Mouse (Mus musculus) adrenal gland, postnatal 10 days (tissue): ENCODE measurements at regions not wholly inside any gene's neighbourhood (a gene's known extent, or its start where the extent isn't known, plus 50 kb on each side); places are given as distances from the start of the nearest gene placed in this dataset.

Source experiments
- DNase-seq: peaks from one replicate; pipeline ENCODE4 v3.0.0; 2021; ENCODE audit warnings: mixed read lengths

GRCm38 (mm10) chr5:116900846-116901245 is 215.1 kb downstream of the Suds3 start:
- peak; percentile 3 for DNase-seq

GRCm38 (mm10) chr5:116897391-116897790 is 218.5 kb downstream of the Suds3 start:
- no peak for DNase-seq

GRCm38 (mm10) chr5:116895036-116895783 is 220.7 kb downstream of the Suds3 start:
- DNase-seq: no peak

GRCm38 (mm10) chr5:116894575-116894974 is 221.3 kb downstream of the Suds3 start:
- DNase-seq: peak; percentile 13

- no peak for DNase-seq
Measured at GRCm38 (mm10) chr5:116892877-116893276, 223.0 kb downstream of the Suds3 start.

- DNase-seq: no peak
Measured at GRCm38 (mm10) chr5:116889224-116889623, 226.7 kb downstream of the Suds3 start.

- DNase-seq: peak; percentile 62
Measured at GRCm38 (mm10) chr5:116886181-116887136, 229.5 kb downstream of the Suds3 start.

GRCm38 (mm10) chr5:116879761-116880160 is 236.2 kb downstream of the Suds3 start:
- DNase-seq: no peak

- DNase-seq: no peak
Measured at GRCm38 (mm10) chr5:116874941-116875340, 241.0 kb downstream of the Suds3 start.

- peak; percentile 7 for DNase-seq
Measured at GRCm38 (mm10) chr5:116868115-116868514, 247.8 kb downstream of the Suds3 start.

GRCm38 (mm10) chr5:116864275-116864674 is 251.6 kb downstream of the Suds3 start:
- no peak for DNase-seq

- DNase-seq: no peak
Measured at GRCm38 (mm10) chr5:116852691-116853090, 261.1 kb upstream of the Srrm4 start.

- DNase-seq: no peak
Measured at GRCm38 (mm10) chr5:116831874-116832273, 240.3 kb upstream of the Srrm4 start.

- DNase-seq: peak; percentile 46
Measured at GRCm38 (mm10) chr5:116829771-116830170, 238.2 kb upstream of the Srrm4 start.

GRCm38 (mm10) chr5:116823260-116823659 is 231.6 kb upstream of the Srrm4 start:
- DNase-seq: no peak

- no peak for DNase-seq
Measured at GRCm38 (mm10) chr5:116822141-116822540, 230.5 kb upstream of the Srrm4 start.

GRCm38 (mm10) chr5:116809799-116810198 is 218.2 kb upstream of the Srrm4 start:
- DNase-seq: no peak

- DNase-seq: no peak
Measured at GRCm38 (mm10) chr5:116809001-116809759, 217.6 kb upstream of the Srrm4 start.

GRCm38 (mm10) chr5:116797460-116797859 is 205.8 kb upstream of the Srrm4 start:
- no peak for DNase-seq

- no peak for DNase-seq
Measured at GRCm38 (mm10) chr5:116795169-116795568, 203.6 kb upstream of the Srrm4 start.

- DNase-seq: no peak
Measured at GRCm38 (mm10) chr5:116790419-116790818, 198.8 kb upstream of the Srrm4 start.

- DNase-seq: no peak
Measured at GRCm38 (mm10) chr5:116789859-116790258, 198.2 kb upstream of the Srrm4 start.
